Mouse (Mus musculus) CH12.LX (cell line): ENCODE results near the gene Serpina3k.

ENCODE experiments used
- BHLHE40 ChIP-seq: IDR thresholded peaks from 2 replicates; pipeline ENCODE4 v1.6.1; 2011; ENCODE audit warnings: mild to moderate bottlenecking, low read depth, low read length, improper control_type of control experiment
- CTCF ChIP-seq, 2 experiments: IDR thresholded peaks in 1 of 2; conservative IDR thresholded peaks in 1 of 2; 2 replicates each; pipeline ENCODE4 v1.5.1; 2011 to 2012; ENCODE audit warnings: low read depth in 2 of 2, low read length in 2 of 2, improper control_type of control experiment in 1 of 2, inconsistent platforms in 1 of 2, mild to moderate bottlenecking in 1 of 2, moderate library complexity in 1 of 2
- POLR2A ChIP-seq: IDR thresholded peaks from 2 replicates; pipeline ENCODE4 v1.6.1; 2011; ENCODE audit warnings: low read depth, mild to moderate bottlenecking, improper control_type of control experiment, low read length
- RAD21 ChIP-seq: IDR thresholded peaks from 2 replicates; pipeline ENCODE4 v1.6.1; 2011; ENCODE audit warnings: low read depth, mild to moderate bottlenecking, low read length, improper control_type of control experiment, moderate library complexity
- UBTF ChIP-seq: IDR thresholded peaks from 2 replicates; pipeline ENCODE4 v1.6.1; 2012; ENCODE audit warnings: low read depth, mild to moderate bottlenecking, inconsistent platforms, low read length, improper control_type of control experiment, moderate library complexity
- ZMIZ1 ChIP-seq: IDR thresholded peaks from 2 replicates; pipeline ENCODE4 v1.6.1; 2012; ENCODE audit warnings: low read depth, mild to moderate bottlenecking, inconsistent platforms, low read length, improper control_type of control experiment
- ZNF384 ChIP-seq: IDR thresholded peaks from 2 replicates; pipeline ENCODE4 v1.6.1; 2012; ENCODE audit warnings: low read depth, low read length, improper control_type of control experiment, inconsistent platforms

GRCm38 (mm10) chr12:104331701-104332100 lies 6.6 kb upstream of the Serpina3k start:
- TF ChIP-seq UBTF (no peak), ZMIZ1 (no peak), CTCF (conservative IDR thresholded peaks at IDR 0.05 in 1 of 2, IDR thresholded peaks at IDR 0.05 in 1 of 2; ENCODE audit: low read depth in 2 of 2, low read length in 2 of 2) (no peak), POLR2A (no peak), RAD21 (no peak), BHLHE40 (no peak), ZNF384 (no peak)
